Mouse (Mus musculus): Measurements from ENCODE around the gene Slc4a4.

- TF ChIP-seq SRF (IDR thresholded peaks at IDR 0.05; ENCODE audit: control insufficient read depth, insufficient read length, low read depth) = no peak
- no peak for TF ChIP-seq POLR2A (IDR thresholded peaks at IDR 0.05; ENCODE audit: insufficient read length, low read depth)
- TF ChIP-seq TCF12 (IDR thresholded peaks at IDR 0.05; ENCODE audit: insufficient read depth, poor library complexity, severe bottlenecking) = no peak
- no peak for TF ChIP-seq USF1 (IDR thresholded peaks at IDR 0.05; ENCODE audit: low read depth)
Observed at GRCm38 (mm10) chr5:89105346-89105745, 218.7 kb downstream of the Slc4a4 start.
